Mouse (Mus musculus) induced T-regulatory cell, adult 2 months (primary cell): Measurements from ENCODE around the gene Eif6.

Experiments used
- DNase-seq: peaks from one replicate; pipeline ENCODE4 v3.0.0-alpha.2; 2012; ENCODE audit warnings: low read depth

Eif6 gene

DNA sequence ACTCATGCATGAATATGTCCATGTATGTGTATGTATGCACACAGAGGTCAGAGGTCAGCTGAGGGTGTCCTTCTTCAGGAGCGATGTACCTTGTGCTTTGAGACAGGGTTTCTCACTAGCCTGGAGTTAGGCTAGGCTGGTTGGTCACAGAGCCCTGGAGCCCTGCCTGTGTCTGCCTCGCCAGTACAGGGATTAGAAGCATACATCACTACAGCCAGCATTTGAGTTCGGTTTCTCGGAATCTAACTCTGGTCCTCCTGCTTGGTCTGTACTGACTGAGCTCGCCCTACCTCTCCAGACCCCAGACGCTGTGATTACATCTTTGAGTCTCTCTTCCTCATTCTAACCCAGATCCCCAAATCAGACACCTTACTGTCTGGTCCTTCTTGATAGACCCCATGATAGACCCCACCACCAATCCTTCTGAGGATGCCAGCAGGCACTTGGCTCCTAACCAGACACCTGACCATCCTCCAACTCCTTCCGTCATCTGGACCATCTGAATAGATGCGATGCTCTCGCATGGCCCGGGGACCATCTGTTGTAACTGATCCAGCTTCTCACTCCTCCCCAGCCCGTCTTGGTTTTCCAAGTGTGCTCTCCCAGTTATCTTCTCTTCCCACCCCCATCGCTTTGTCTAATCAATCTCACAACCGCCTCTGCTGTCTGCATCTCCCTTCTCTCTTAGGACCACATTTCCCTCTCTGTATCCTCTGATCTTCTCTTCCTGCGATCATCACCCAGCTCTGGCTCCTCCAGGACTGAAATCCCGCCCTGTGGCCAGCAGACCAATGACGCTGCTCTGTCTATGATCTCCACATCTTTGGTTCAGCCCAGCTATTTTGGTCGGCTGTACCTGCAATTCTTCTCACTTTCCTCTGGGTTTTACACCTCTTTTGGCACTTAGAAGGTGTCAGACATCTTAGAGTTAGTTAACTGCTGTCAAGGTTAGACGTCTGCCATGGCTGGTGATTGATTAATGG is 38.5 kb downstream of the Eif6 start:
- DNase-seq, result no peak

DNA sequence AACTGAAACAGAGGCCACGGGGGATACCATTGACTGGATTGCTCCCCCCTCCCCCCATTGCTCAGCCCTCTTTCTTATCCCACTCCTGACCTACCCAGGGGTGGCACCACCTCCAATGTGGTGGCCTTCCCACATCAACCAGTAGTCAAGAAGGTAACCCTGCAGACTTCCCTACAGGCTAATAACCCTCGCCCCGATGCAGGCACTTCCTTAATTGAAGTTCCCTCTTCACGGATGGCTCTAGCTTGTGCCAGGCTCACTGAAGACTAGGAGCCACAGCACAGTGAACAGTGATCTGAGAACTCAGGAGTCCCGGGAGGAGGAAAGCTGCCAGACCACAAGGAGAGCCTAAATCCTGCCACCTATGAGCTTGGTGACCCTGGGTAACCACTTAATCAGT is 39.8 kb downstream of the Eif6 start:
- DNase-seq, result no peak

DNA sequence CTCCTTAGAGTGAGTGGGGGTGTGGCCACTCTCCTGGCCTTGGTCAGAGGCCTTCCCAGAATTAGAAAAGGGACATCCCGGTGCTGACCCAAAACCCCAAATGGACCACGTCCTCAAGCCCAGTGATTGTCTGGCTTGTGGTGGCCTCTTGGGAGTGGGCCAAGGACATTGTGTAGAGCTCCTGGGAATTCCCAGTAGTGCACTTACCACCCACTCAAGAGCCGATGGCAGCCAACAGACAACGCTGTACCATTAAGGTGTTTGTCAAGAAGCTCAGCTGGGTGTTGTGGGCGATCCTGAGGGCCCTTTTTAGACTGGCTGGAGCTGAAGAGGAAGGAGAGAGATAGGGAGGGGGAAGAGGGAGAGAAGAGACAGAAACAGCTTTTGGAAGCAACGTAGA is 42.2 kb downstream of the Eif6 start:
- DNase-seq, result no peak

DNA sequence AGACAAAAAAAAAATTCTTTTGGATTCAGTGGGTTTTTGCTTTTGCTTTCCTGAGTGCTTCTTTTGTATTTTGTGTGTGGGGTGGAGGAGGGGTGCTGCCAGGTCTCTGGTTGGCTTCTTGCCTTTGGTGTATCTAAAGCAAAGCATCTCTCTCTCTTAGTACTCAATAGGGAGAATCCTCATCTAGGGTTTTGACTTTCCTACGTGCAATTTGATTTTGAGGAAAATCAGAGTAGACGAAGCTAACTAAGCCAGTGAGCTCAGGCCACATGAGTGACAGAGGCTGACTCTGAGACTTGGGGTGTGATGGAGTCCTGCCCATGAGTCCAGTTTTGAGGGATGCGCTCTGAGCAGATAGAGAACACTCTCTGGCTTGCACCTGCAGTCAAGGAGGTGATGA is 47.2 kb downstream of the Eif6 start:
- no peak for DNase-seq

DNA sequence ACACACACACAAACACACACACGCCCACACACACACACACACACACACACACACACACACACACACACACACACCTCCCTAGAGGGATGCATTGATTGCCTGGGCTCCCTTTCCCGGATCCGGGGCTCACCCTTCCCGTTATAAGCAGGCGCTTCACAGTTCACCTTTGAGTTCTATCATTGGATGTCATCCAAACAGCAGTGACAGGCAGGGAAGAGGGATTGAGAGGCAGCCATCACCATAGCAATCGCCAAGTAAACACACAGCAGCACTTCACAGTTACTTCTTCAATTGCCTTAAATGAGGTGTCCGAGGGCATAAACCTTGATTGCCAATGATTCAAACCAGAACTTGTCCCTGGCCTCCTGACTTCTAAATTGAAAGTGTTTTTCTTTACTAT is 47.7 kb downstream of the Eif6 start:
- DNase-seq, result no peak

DNA sequence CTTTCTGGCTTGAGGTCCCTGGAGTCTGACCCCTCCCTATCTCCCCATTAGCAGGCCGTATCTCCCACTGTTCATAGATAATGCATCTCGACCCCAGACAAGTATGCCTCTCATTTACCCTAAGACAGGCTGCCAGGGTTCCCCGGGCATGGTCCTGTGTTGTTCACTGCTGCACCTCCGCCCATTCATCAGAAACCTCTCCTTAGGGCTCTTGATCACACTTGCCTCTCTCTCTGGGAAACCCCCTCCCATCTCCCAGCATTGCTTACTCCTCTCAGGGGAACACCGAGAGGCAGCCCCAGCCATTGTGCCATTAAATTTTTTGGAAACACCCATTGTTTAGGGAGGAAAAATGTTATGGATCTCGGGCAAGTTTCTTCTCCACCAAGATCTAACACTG is 48.7 kb downstream of the Eif6 start:
- DNase-seq, result no peak

DNA sequence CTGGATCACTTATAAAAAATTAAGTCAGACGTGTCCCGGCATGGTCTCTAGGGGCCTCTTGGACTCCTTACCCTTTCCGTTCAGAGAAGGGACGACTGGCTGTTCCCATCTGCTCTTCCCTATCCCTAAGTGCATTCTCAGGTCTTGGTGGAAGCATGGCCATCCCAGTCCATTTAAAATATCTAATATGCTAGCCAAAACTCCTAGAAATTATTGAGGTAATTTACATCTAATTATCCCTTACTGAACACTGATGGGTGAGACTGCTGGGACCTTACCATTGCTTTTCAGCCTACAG is 49.1 kb downstream of the Eif6 start:
- DNase-seq, result no peak

DNA sequence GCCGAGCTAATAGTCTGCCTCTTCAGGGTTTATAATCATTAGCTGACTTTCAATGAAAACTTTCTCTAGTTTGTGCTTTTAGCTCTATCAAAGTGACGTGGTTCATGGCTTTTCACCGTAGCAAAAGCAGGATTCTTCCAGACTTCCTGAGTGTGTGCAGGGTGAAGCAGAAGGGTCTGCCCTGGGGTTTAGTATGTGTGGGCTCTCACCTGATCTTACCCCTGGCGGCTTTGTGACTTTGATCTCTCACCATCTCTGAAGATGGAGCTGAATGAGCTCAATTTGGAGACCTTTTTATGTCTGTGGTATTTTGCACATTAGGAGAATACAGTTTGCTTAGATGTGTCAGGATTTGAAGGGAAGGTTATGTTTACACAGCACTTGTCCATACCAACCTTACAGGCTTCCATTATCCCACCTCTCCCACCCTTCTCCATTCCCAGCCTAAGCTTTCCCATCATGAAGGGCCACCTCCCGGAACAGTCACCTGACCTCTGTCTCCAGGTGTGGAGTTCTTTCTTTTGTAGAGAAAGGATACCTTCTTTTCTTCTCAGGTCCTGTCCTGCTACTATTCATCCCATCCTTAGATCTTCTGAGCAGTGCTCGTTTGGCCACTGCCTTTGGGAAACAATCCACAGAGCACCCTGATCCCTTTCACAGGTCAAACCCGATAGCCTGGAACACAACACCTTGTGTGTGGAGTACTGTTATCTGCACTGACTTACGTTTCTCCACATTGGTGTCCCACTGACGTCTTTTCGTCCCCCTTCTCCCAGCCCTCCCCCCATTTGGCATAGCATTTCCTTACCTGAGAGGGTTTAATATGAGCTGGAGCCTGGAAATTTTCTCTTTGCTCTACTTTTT is 49.7 kb downstream of the Eif6 start:
- no peak for DNase-seq

DNA sequence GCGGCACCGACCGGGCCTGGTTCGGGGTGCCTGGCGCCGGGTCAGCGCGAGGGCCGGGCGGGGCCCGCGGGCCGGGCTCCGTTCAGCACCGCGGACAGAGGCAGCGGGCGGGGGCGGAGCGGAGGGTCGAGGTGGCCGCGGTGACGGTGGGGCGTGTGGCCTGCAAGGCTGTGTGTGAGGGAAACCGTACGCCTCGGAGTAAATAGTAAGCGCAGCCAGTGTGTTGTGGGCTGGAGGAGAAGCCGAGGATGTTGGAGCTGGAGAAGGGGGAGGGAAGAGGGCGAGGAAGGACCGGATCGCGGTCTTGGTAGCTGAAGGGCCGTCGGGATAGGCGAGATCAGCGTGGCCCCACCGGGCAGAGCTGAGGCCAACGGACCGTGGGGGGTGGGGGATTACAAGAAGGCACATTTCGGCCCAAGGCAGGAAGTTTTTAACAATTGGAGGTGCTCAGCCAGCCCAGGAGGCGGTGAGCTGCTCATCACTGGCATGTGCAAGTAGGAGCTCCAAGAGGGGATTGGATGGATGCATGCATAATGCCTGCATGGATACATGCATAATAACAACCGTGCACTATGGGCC is 51.0 kb downstream of the Eif6 start:
- DNase-seq, result peak; percentile 52

DNA sequence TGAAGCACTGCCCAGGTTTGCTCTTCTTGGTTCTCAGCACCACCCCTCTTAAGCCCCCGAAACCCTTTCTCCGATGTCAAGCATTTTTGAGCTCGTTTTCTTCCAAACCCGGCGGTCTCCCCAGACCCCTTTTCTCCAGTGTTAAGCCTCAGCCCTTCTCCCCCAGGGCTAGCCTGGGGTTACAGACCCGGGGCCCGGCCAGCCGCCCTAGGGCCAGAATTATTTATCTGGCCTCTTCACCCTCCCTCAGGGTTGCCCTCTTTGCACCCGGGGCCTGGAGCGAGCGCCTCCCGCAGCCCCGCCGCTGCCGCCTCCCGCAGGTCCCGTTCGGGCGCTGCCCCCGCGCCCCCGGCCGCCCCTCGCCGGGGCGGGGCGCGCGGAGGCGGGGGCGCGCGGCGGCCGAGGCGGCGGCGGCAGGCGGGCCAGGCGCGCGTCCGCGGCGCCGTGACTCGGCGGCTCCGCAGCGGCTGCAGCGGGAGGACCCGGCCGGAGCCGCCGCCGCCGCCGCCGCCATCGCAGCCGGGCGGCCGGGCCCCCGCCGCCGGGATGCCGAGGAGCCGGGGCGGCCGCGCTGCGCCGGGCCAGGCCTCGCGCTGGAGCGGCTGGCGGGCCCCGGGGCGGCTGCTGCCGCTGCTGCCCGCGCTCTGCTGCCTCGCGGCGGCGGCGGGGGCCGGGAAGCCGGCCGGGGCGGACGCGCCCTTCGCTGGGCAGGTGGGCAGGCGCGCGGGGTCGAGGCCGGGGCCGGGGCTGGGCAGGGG is 51.6 kb downstream of the Eif6 start, which contains the start of gene Mmp24:
TSS of gene Mmp24 (plus strand) at position 416 of the 758 bp plus-strand sequence.
- DNase-seq, result no peak

DNA sequence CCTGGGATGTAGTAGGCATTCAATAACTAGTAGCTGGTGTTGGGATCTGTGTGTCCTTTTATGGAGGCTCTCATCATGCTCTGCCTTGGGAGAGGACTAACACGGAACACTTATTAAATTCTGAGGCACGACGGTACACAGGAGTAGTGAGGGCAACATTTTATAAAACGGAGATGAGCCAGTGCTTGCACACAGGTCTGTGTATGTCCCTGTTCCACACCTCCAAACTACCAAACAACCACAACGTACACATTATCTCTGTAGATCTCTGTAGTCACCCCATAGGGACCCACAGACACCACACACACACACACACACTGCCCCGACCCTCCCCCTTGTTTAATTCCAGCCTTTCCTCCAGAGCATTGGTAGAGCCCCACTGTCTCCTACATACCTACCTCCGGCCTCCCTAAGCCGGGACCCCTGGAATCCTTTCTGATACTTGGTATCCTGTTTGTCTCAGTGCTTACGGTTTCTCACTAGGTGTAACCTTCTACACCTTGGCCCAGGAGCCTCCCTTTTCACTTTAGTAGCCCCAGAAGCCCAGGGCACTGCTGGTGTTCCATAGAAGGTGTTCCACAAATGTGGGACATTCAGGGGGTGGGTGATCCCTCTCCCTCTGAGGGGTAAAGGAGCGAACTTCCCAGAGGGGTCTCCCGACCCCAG is 52.3 kb downstream of the Eif6 start:
- DNase-seq, result no peak

DNA sequence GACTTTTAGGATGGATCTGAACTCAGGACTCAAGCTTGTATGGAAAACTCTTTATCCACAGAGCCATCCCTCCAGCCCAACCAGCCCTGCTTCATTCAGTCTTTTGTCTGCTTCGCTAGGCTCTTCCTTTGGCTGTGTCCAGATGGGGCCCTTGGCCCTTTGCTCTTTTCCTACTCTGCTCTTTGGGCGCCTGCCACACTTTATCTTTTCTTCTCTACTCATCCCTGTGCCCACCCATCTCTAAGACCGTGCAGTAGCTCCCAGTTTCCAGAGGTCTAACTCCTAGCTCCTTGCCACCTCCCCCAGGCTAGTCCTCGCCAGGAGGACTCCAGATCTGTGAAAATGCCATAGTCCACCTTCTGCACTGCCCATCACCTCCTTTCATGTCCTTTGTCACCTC is 53.1 kb downstream of the Eif6 start:
- DNase-seq, result no peak
